In the genomic region with DNA sequence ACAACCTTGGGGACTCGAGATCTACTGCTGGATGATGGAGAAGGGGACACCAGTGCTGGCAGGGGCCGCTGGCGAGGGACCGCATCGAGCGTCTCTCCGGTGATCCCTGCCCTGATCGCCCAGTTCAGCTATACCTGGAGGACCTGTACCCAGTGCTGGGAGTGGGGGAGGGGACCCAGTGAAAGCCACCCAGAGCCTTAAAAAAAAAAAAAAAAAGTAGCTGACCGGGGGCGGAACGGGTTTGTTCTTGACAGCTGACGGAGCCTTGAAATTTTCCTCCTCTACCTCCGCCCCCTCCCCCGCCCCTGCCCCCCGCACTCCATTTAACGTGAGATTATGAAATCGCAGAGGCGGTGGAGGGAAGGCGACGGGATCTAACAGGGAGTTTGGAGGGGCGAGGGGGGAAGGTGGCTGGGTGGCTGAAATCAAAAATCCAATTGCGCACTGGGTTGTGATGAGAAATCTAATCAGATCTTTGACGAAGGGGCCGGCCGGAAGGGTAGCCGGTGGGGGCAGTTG, we compare ENCODE assay signal across 8 mouse cellular contexts.
DNase-seq lines count a peak whose midpoint lies in the region; ATAC-seq and TF ChIP-seq lines count a peak whose summit lies in the region.

No protein-coding gene starts in this region.

- no peaks in the 10 kb centered on the region for H3K36me3 ChIP-seq in forebrain, embryonic 14.5 days (ENCODE audit: control insufficient read depth, insufficient read depth, low read length)
- no peaks in the 10 kb centered on the region for H3K36me3 ChIP-seq in kidney, postnatal 0 days (ENCODE audit: insufficient read depth, low read length)
- H3K36me3 ChIP-seq in liver, embryonic 14.5 days (replicated peaks; ENCODE audit: control insufficient read depth, insufficient read depth, low read depth): no peaks in the 10 kb centered on the region

- H3K4me3 ChIP-seq in forebrain, embryonic 14.5 days (ENCODE audit: low read depth, low read length): peak overlapping the region; percentile 51
- H3K4me3 ChIP-seq in kidney, postnatal 0 days (replicated peaks; ENCODE audit: low read depth, low read length): peak overlapping the region; percentile 44
- H3K4me3 ChIP-seq in liver, embryonic 14.5 days (ENCODE audit: insufficient read depth in 1 of 2, low read depth in 2 of 2, low read length in 2 of 2): peak overlapping the region; percentile 14 to 21; a peak in 2 of 4 replicates

- TF ChIP-seq CTCF in kidney, postnatal 0 days (IDR thresholded peaks at IDR 0.05; ENCODE audit: low read depth): no peak
- no peak for TF ChIP-seq CTCF in liver, embryonic 14.5 days (IDR thresholded peaks at IDR 0.05; ENCODE audit: low read depth)

- H3K4me2 ChIP-seq in forebrain, embryonic 14.5 days (ENCODE audit: low read length): peak overlapping the region; percentile 68
- peak overlapping the region; percentile 84 for H3K4me2 ChIP-seq in kidney, postnatal 0 days (ENCODE audit: low read length)
- peak overlapping the region; percentile 20; the same call in 1 of the 2 replicates for H3K4me2 ChIP-seq in liver, embryonic 14.5 days (ENCODE audit: low read depth)

- WGBS in forebrain, embryonic 14.5 days: under 1% methylated on average over 26 of the region's 26 CpGs
- under 1% methylated on average over 26 of the region's 26 CpGs for WGBS in kidney, postnatal 0 days
- WGBS in liver, embryonic 14.5 days (ENCODE audit: insufficient replicate concordance): under 1% methylated on average over 25 of the region's 26 CpGs

- peaks cover 5% of the 10 kb centered on the region; the same call in 1 of the 2 replicates for H3K4me1 ChIP-seq in forebrain, embryonic 14.5 days (ENCODE audit: control insufficient read depth, insufficient read depth, low read length)
- H3K4me1 ChIP-seq in kidney, postnatal 0 days (replicated peaks; ENCODE audit: insufficient read depth, low read length): no peaks in the 10 kb centered on the region; the same call in 1 of the 2 replicates
- no peaks in the 10 kb centered on the region for H3K4me1 ChIP-seq in liver, embryonic 14.5 days (replicated peaks; ENCODE audit: control insufficient read depth in 2 of 2, insufficient read depth in 2 of 2, low read length in 1 of 2)

- no peaks in the 10 kb centered on the region for H3K9me3 ChIP-seq in forebrain, embryonic 14.5 days (replicated peaks; ENCODE audit: control insufficient read depth, low read length)
- H3K9me3 ChIP-seq in kidney, postnatal 0 days (replicated peaks; ENCODE audit: low read length): no peaks in the 10 kb centered on the region
- H3K9me3 ChIP-seq in liver, embryonic 14.5 days (ENCODE audit: control insufficient read depth, low read length): no peaks in the 10 kb centered on the region

- H3K27ac ChIP-seq in forebrain, embryonic 14.5 days (ENCODE audit: low read depth, low read length): peak overlapping the region; percentile 90
- H3K27ac ChIP-seq in kidney, postnatal 0 days: no peak overlapping the region
- H3K27ac ChIP-seq in liver, embryonic 14.5 days: no peak overlapping the region

- ATAC-seq in forebrain, embryonic 14.5 days: peak; percentile 73
- ATAC-seq in kidney, postnatal 0 days (replicated peaks; ENCODE audit: low FRiP score, low read depth): peak; percentile 59
- no peak for ATAC-seq in liver, embryonic 14.5 days (ENCODE audit: insufficient read depth)
- ATAC-seq in inflammation-experienced regulatory T-cells, adult 6 months: no peak

- no peak for TF ChIP-seq EP300 in liver, embryonic 14.5 days (IDR thresholded peaks at IDR 0.05; ENCODE audit: low read depth)

- no peaks in the 10 kb centered on the region for H3K27me3 ChIP-seq in forebrain, embryonic 14.5 days (replicated peaks; ENCODE audit: control insufficient read depth, insufficient read depth, low read length)
- 0 out of 2 replicates have a peak, but pooled peaks cover 4% of the 10 kb centered on the region for H3K27me3 ChIP-seq in kidney, postnatal 0 days (ENCODE audit: insufficient read depth, low read length)
- peaks cover 8% of the 10 kb centered on the region for H3K27me3 ChIP-seq in liver, embryonic 14.5 days (ENCODE audit: control insufficient read depth, insufficient read depth, low read length)

- peak; percentile 45 for DNase-seq in layer of hippocampus, adult 11-12 months (ENCODE audit: low spot score)
- DNase-seq in layer of hippocampus, adult 9-10 months (ENCODE audit: low spot score): no peak
- DNase-seq in cerebellum, adult 11 months: peak; percentile 48
- DNase-seq in forebrain, embryonic 14.5 days (ENCODE audit: low spot score): peak; percentile 73
- DNase-seq in kidney, postnatal 0 days (ENCODE audit: low spot score): peak; percentile 4
- no peak for DNase-seq in liver, embryonic 14.5 days (ENCODE audit: low read depth in 3 of 3, low spot score in 3 of 3)
- peak; percentile 35 to 49 for DNase-seq in right cerebral cortex, postnatal 36 days (ENCODE audit: low spot score in 2 of 2)

- peak overlapping the region; percentile 72 for H3K9ac ChIP-seq in forebrain, embryonic 14.5 days (ENCODE audit: low read length)
- H3K9ac ChIP-seq in kidney, postnatal 0 days (ENCODE audit: low read depth, low read length): 0 out of 2 replicates have a peak overlapping the region, but pooled peaks have one; percentile 27
- H3K9ac ChIP-seq in liver, embryonic 14.5 days (replicated peaks): no peak overlapping the region

Comparison
In these comparisons a context has a peak if more than half of its experiments do, and no peak if none do; other contexts are left out.
1. DNase-seq: peak in layer of hippocampus, adult 11-12 months (single experiment), cerebellum, adult 11 months (single experiment), forebrain, embryonic 14.5 days (single experiment), kidney, postnatal 0 days (single experiment) and right cerebral cortex, postnatal 36 days (2 of 2); none in layer of hippocampus, adult 9-10 months (single experiment) and liver, embryonic 14.5 days (0 of 3).
2. ATAC-seq: peak in forebrain, embryonic 14.5 days (single experiment) and kidney, postnatal 0 days (single experiment); none in liver, embryonic 14.5 days (single experiment) and inflammation-experienced regulatory T-cells, adult 6 months (single experiment).
3. H3K4me2 ChIP-seq: peak in every context shown above with its lines; median percentile 84 in kidney, postnatal 0 days; 68 in forebrain, embryonic 14.5 days; 20 in liver, embryonic 14.5 days.
4. Peak in every context shown above with its lines, with median percentiles within 50 percentile points of each other: H3K4me3 ChIP-seq.